Mouse (Mus musculus): ENCODE data around the gene Mixl1.

DNA sequence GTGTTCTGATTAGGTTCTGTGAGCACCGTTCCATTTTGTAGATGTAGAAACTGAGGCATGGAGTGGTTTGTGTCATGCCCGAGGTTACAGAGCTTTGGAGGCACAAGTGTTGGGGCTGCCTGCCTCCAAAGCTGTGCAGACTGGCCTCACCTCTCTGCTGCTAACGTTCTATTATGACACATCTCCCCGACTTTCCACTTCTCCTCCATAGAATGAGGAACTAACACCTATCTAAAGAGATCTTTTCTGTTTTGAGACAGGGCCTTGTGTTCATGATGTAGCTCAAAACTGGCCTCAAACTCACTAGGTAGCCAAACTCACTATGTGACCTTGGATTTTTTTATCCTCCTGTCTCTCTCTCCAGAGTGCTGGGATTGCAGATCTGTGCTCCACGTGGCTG is 21.9 kb upstream of the Mixl1 start:
- TF ChIP-seq ZKSCAN1 (IDR thresholded peaks at IDR 0.05; ENCODE audit: low read depth, low read length) (no peak), POLR2A (IDR thresholded peaks at IDR 0.05; ENCODE audit: control insufficient read depth in 1 of 2, insufficient read depth in 1 of 2, low read depth in 1 of 2, low read length in 2 of 2, poor library complexity in 1 of 2) (no peak), CTCF (IDR thresholded peaks at IDR 0.05 in 2 of 3, conservative IDR thresholded peaks at IDR 0.05 in 1 of 3; ENCODE audit: control insufficient read depth in 1 of 3, insufficient read depth in 1 of 3, low read depth in 2 of 3, low read length in 3 of 3, poor library complexity in 1 of 3, severe bottlenecking in 1 of 3) (no peak), RAD21 (IDR thresholded peaks at IDR 0.05; ENCODE audit: low read depth, low read length) (no peak), BHLHE40 (IDR thresholded peaks at IDR 0.05; ENCODE audit: borderline replicate concordance, low read depth, low read length) (no peak), E2F4 (IDR thresholded peaks at IDR 0.05; ENCODE audit: borderline replicate concordance, low read depth, low read length) (no peak), ZMIZ1 (IDR thresholded peaks at IDR 0.05; ENCODE audit: low read depth, low read length) (no peak)

Data from MEL (cell line).